Mouse (Mus musculus) cerebellum, adult 18-20 months (tissue): ENCODE results near the gene Themis3.

Experiments
- DNase-seq, 2 experiments: peaks; one replicate each; pipeline ENCODE4 v3.0.0; 2021

Gene Themis3

GRCm38 (mm10) chr17:66594435-66594834, at the start of gene Themis3:
Gene Themis3 (minus strand): TSS chr17:66594621.
- no peak for DNase-seq

DNA sequence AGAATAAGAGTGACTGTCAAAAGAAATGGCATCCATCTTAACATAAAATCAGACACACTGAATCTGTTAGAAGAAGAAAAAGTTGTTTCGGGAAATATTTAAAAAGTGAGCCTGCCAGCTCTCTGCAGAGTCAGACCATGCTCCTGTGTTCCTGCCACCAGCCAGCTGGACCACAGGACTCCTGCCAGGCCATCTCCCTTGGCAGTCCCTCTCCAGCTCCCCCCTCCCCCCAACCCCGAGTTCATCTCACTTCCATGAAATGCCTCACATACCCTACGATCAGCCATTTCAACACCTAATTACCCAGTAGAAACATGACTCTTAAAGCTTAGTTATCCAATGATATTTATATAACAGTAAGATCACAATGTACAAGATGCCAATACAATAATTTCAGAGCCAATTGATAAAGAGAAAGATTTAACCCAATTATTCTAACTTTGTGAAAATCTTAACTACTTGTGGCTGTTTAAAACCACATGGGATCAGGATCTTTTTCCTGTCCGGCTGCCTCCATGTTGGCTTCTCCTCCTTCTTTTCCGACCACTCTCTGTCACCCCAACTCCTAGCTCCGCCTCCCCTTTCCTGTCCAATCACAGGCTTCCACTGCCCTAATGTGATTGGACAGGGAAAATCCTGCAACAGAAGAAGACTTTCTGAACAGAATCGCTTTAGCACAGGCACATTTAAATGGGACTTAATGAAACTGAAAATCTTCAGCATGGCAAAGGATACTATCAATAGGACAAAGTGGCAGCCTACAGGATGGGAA, 43.7 kb upstream of the Themis3 start:
- DNase-seq: no peak

DNA sequence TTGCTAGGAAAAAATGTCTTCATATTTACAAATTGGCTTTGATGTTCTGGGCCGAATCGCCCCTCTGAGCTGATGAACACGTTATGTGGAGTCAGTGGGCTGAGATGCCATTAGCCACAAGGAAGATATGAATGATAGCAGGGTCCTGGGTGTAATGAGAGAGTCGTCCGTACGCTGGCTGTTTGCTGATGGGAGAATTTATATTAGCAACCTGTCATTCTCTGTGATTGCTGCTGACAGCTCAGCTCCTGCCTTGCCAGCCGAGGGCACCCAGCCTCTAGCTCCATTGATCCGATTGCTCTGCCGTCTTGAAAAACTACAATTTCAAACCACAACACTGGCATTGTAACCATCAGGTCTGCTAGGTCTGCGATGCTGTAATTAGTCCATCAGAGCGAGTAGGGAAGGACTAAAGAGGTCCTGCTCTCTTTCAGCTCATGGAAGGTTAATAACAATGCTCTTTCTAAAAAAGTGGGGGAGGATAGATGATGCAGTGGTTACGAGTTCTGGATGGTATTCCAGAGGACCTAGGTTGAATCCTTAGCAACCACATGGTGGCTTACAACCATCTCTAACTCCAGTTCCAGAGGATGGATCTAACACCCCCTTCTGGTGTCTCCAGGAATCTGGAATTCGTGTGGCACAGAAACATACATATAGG, 25.7 kb upstream of the Themis3 start:
- no peak for DNase-seq

DNA sequence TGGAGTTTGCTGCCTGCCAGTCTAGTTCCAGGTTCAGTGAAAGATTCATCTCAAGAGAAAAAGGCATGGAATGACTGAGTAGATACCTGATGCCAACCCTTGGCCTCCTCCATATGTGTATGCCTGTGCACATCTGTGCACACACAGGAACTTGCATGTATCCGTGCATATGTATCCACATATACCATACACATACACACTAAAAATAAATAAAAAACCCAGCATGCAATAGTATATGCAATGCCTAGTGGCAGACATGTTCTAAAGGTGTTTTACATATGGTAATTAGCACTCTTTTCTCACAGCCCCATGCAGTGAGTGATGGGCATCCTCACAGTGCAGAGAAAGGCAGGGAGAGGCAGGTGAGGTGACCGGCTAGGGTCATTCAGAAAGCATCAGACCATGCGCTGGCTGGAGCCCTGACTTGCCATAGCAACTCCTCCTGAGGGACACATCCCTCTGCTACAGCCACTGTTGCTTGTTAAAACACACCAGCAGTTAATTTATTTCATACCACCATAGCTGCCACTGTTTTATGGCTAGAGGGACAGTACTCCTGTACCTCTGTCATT, 24.9 kb upstream of the Themis3 start:
- no peak for DNase-seq

DNA sequence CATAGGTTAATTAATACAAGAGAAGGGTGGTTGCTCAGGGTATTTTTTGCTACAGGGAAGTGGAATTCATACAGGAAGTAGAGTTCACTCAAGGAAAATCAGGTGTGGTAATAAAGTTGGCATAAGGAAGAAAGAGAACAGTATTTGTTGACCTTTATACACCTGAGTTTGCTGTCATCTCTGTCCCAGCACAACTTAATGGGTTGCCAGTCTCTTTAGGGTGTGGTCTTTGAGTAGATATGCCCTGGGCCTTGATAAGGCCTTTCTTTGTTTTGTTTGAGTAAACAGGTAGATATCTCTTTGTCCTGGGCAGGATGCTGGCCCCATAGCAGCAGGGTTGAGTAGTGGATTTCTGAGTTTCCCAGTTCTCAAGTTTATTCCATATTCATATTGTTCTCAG, 15.6 kb upstream of the Themis3 start:
- no peak for DNase-seq

- DNase-seq: no peak
Observed at GRCm38 (mm10) chr17:66604931-66605330, 10.5 kb upstream of the Themis3 start.

DNA sequence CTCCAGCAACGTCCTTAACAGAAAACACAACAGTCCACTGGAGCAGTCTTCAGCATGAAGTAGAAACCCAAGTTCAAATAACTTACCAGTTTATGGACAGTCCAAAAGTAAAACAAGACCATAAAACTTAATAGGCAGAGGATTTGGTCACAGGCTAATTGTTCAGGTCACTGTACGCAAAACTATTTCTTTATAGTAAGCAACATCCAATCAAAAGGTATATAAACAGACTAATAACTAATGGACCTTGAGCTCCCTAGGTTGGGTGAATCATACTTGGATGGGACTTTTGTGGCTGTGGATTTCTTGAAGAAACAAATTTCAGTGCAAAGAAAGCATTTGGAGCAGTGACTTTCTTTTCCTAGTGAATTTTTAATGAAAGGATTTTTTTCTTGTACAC, 6.8 kb upstream of the Themis3 start:
- no peak for DNase-seq

GRCm38 (mm10) chr17:66595867-66596266, 1.4 kb upstream of the Themis3 start:
- DNase-seq: no peak

GRCm38 (mm10) chr17:66595256-66595655, 835 bp upstream of the Themis3 start:
- no peak for DNase-seq

GRCm38 (mm10) chr17:66590353-66591075, 3.9 kb downstream of the Themis3 start:
- DNase-seq: no peak

- DNase-seq: no peak
Observed at GRCm38 (mm10) chr17:66589864-66590263, 4.6 kb downstream of the Themis3 start.

GRCm38 (mm10) chr17:66586741-66587140, 7.7 kb downstream of the Themis3 start:
- no peak for DNase-seq

- DNase-seq: no peak
Observed at GRCm38 (mm10) chr17:66586078-66586477, 8.3 kb downstream of the Themis3 start.

GRCm38 (mm10) chr17:66580990-66581389, 13.4 kb downstream of the Themis3 start:
- no peak for DNase-seq

DNA sequence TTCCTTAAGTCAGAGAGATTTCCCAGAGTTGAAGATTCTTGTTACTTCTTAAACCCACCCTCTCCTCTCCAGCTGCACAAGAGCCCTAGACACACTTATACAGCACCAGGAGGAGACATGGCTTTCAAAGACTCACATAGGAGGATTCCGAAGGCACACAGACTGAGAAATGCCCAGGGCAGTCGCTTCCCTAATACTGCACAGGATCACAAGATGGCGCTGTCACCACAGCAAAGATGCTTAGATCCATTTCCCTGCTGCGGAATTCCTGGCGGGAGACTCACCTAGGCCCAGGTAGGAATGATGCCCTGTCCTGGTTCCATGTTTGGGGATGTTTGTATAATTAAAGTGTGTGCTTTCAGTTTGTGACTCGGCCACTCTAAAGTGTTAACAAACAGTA, 16.4 kb downstream of the Themis3 start:
- peak; percentile 43 to 54 for DNase-seq

DNA sequence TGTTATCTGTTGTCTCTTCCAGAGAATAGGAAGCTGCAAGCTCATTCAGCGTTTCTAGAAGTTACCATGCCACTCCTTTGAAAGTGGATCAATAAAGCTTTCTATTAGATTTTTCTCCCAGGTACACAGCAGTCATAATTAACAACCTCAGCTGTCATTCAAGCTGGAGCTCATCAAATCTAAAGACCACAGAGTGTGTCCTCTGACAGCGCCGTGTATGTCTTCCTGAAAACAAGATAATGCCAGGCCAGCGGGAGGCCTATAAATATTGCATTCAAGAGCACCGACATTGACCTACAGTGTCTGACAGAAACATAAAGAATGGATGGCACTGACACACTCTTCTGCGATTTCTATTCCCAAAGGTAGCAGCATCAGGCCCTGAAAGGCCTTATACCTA, 16.9 kb downstream of the Themis3 start:
- DNase-seq: no peak

- peak; percentile 25 to 28 for DNase-seq
Observed at GRCm38 (mm10) chr17:66572677-66573060, 21.8 kb downstream of the Themis3 start.

- DNase-seq: no peak
Observed at GRCm38 (mm10) chr17:66571860-66572676, 22.4 kb downstream of the Themis3 start.

GRCm38 (mm10) chr17:66564213-66564612, 30.2 kb downstream of the Themis3 start:
- DNase-seq: no peak

- no peak for DNase-seq
Observed at GRCm38 (mm10) chr17:66563551-66563950, 30.9 kb downstream of the Themis3 start.

DNA sequence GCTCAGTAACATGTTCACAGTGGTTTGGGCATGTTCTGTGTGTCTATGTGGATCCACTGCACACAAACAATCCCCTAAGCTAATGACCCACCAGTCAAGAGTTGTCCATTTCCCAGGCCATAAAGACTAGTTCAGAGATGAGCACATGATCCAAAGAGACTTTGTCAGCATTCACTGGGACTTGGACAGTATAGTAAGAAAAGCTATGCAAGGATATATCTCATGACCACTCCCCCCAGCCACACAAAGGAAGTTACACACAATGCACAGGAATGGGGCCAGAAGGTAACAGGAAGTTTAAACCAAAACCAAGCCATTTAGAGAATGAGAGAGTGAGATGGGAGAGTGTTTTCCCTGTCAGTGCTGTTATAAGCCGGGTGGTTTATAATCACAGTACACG, 33.0 kb downstream of the Themis3 start:
- DNase-seq: no peak
